Mouse (Mus musculus) intestine, embryonic 16.5 days (tissue): ENCODE measurements around the gene Ctcfl. TPM values are rescaled to one million over a fixed set of nuclear protein-coding genes. Genes with fewer than 3 reads are reported as not detected.
"Not testable (repeated sequence)": the region's sequence is repeated elsewhere in the genome, so short reads cannot be mapped to it uniquely, and the experiment has no call there.

Source experiments
- ATAC-seq: fragments of 200-750 bp; cut with Nextera tagmentation; 2 replicates; pipeline ENCODE4 v1.8.0; 2017; ENCODE audit warnings: moderate TSS enrichment, moderate library complexity
- H3K27ac ChIP-seq: fragments of 300-500 bp; sonication (generic); 2 replicates; pipeline ENCODE4 v1.5.1; 2014; ENCODE audit warnings: mild to moderate bottlenecking, low read length
- H3K27me3 ChIP-seq: fragments of 300-500 bp; sonication (generic); replicated peaks from 2 replicates; pipeline ENCODE4 v1.6.1; 2014; ENCODE audit warnings: low read length, control low read depth, mixed read lengths; ENCODE audit not compliant: control insufficient read depth, insufficient read depth
- H3K36me3 ChIP-seq: fragments of 300-500 bp; sonication (generic); 2 replicates; pipeline ENCODE4 v1.6.1; 2014; ENCODE audit warnings: low read length, control low read depth; ENCODE audit not compliant: control insufficient read depth, insufficient read depth
- H3K4me1 ChIP-seq: fragments of 300-500 bp; sonication (generic); 2 replicates; pipeline ENCODE4 v1.6.1; 2014; ENCODE audit warnings: low read length, control low read depth, mixed read lengths; ENCODE audit not compliant: control insufficient read depth, insufficient read depth
- H3K4me2 ChIP-seq: fragments of 300-500 bp; sonication (generic); 2 replicates; pipeline ENCODE4 v1.6.1; 2014; ENCODE audit warnings: low read depth, low read length, control low read depth
- H3K4me3 ChIP-seq: fragments of 300-500 bp; sonication (generic); 2 replicates; pipeline ENCODE4 v1.5.1; 2014; ENCODE audit warnings: mild to moderate bottlenecking, low read length
- H3K9ac ChIP-seq: fragments of 300-500 bp; sonication (generic); 2 replicates; pipeline ENCODE4 v1.6.1; 2014; ENCODE audit warnings: low read depth, low read length
- H3K9me3 ChIP-seq: fragments of 300-500 bp; sonication (generic); 2 replicates; pipeline ENCODE4 v1.6.1; 2016; ENCODE audit warnings: low read length, control low read depth; ENCODE audit not compliant: control insufficient read depth
- WGBS: fragments of 180-500 bp; shearing (Covaris S2); extraction: QIAGEN DNeasy Blood & Tissue Kit; methylation state at CpG from one replicate; pipeline ENCODE4 v1.1.7; 2014; 5-methylcytosine and 5-hydroxymethylcytosine counted together
- polyA plus RNA-seq: library from polyadenylated mRNA; unstranded; fragments of >200 nt; fragmentation: Nextera tagmentation; extraction: Ambion mirVana; gene quantifications from 2 replicates; pipeline ENCODE4 v1.2.1, GENCODE M21; 2015

Gene Ctcfl
- polyA plus RNA-seq, 1 experiment from 2014 or later: 0.22 TPM

DNA sequence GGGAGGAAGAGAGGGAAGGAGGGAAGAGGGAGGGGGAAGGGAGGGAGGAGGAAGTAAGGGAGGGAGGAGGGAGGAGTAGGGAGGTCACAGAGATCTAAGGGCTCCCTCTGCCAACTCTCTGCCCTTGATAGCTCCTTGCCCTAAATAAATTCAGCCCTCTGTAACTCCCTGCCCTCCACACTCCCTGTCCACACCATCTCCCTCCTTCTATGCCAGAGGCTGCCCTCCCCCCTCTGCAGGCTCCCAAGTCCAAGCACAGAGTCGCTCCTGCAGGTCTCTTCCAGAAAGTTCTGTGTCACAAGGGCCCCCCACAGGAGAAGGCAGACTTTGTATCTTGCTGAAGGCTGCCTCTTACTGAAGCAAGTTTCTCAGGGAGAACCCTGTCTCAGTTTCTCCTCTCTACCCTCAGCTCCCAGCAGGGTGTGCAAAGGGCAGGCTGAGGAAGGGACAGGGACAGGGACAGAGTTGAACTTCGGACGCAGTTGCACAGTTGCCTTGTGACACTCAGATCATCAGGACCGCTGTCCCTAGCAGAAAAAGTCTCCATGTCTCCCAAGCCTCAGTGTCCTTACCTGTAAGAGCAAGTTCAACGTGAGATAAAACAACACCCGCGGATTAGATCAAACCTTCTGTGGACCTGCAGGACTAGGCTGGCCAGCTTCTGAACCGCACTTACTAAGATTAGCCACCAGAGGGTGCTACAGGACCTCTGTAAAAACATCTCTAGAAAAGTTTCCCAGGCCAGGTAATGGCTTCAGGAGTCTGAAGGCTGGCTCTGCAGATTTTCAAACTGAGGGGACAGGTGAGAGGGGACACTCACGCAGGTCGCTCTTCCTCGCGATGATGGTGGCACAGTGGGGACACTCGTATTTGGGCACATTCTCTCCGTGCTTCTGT, 12.2 kb downstream of the Ctcfl start:
- Histone ChIP-seq H3K4me1 (peaks cover 3% of the 10 kb centered on the region; the same call in 1 of the 2 replicates), H3K9ac (0 out of 2 replicates have a peak overlapping the region, but pooled peaks have one; percentile 0), H3K36me3 (no peaks in the 10 kb centered on the region), H3K4me3 (no peak overlapping the region), H3K27me3 (peaks cover 2% of the 10 kb centered on the region; the same call in 1 of the 2 replicates), H3K27ac (no peak overlapping the region), H3K9me3 (no peaks in the 10 kb centered on the region), H3K4me2 (0 out of 2 replicates have a peak overlapping the region, but pooled peaks have one; percentile 23)
- ATAC-seq: peak; percentile 76
- 16% methylated on average over 14 of the region's 14 CpGs for WGBS

DNA sequence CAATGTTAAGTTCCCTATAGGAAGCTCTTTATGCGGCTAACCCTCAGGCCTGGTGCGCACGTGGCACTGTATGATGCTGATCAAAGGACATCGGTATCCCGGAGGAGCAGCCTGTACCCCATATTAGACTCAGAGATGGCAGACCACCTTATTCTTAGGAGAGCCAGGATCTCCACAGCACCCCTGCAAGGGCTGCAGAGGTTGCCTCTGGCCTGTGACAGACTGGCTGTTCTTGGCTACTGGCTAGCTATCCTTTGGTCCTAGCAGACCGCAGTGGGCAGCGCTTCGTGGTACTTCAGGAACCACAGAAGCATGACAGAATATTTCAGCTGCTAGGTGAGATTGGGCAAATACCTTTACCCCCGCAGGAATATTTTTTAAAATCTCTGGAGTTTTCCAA, 12.9 kb downstream of the Ctcfl start:
- no peak overlapping the region for H3K4me3 ChIP-seq
- H3K9ac ChIP-seq: no peak overlapping the region
- peaks cover 3% of the 10 kb centered on the region; the same call in 1 of the 2 replicates for H3K4me1 ChIP-seq
- 82% methylated on average over 9 of the region's 9 CpGs for whole genome bisulfite sequencing
- H3K36me3 ChIP-seq: no peaks in the 10 kb centered on the region
- peaks cover 2% of the 10 kb centered on the region; the same call in 1 of the 2 replicates for H3K27me3 ChIP-seq
- no peaks in the 10 kb centered on the region for H3K9me3 ChIP-seq
- no peak overlapping the region for H3K4me2 ChIP-seq
- no peak overlapping the region for H3K27ac ChIP-seq
- ATAC-seq: no peak

DNA sequence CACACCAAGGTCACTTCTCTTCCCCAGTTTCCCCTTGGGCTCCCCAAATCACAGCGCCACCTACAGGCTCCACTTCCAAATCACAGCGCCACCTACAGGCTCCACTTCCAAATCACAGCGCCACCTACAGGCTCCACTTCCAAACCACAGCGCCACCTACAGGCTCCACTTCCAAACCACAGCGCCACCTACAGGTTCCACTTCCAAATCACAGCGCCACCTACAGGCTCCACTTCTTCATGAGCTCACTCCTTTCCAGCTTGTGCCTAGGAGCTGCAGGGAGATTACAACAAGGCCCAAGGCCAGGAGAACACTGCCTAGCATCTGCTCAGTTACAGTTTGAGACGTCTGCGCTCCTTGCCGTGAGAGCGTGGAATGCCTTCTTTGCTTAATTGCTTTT, 22.0 kb downstream of the Ctcfl start:
- WGBS: 90% methylated on average over 10 of the region's 10 CpGs
- not testable (repeated sequence) for H3K27ac ChIP-seq, H3K4me3 ChIP-seq, H3K4me2 ChIP-seq, H3K27me3 ChIP-seq, H3K4me1 ChIP-seq, ATAC-seq, H3K36me3 ChIP-seq, H3K9me3 ChIP-seq, H3K9ac ChIP-seq

DNA sequence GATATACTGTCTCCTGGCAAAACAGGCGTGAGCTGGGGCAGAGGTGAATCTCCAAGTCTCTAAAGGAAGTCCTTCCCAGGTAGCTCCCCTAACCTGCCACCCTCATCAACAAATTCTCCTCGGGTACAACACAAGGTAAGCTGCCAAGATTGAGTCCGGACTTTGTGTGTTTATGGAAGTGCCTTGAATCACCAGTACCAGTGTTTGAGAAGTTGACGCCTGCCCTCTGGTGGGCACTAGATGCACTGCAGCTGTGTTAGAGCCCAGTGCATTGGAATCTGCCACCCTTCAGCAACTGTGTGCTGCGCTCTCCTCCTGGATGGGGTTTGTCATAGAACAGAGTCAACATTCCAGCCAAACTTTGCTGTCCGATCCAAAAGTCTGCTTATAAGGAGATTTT, 29.9 kb downstream of the Ctcfl start:
- Histone ChIP-seq H3K36me3 (no peaks in the 10 kb centered on the region), H3K27ac (no peak overlapping the region), H3K27me3 (no peaks in the 10 kb centered on the region), H3K4me3 (no peak overlapping the region), H3K9me3 (no peaks in the 10 kb centered on the region), H3K4me1 (no peaks in the 10 kb centered on the region), H3K9ac (no peak overlapping the region), H3K4me2 (no peak overlapping the region)
- WGBS: 16% methylated on average over 6 of the region's 6 CpGs
- peak; percentile 65 for ATAC-seq

GRCm38 (mm10) chr2:173087405-173087804, 31.9 kb downstream of the Ctcfl start:
- H3K27ac ChIP-seq: peak overlapping the region; percentile 20; the same call in 1 of the 2 replicates
- H3K4me1 ChIP-seq: peaks cover 5% of the 10 kb centered on the region; the same call in 1 of the 2 replicates
- H3K9ac ChIP-seq: 0 out of 2 replicates have a peak overlapping the region, but pooled peaks have one; percentile 3
- no peak overlapping the region for H3K4me2 ChIP-seq
- peak; percentile 35 for ATAC-seq
- no peak overlapping the region for H3K4me3 ChIP-seq
- no peaks in the 10 kb centered on the region for H3K36me3 ChIP-seq
- H3K9me3 ChIP-seq: no peaks in the 10 kb centered on the region
- 56% methylated on average over 13 of the region's 13 CpGs for WGBS
- no peaks in the 10 kb centered on the region for H3K27me3 ChIP-seq

- no peaks in the 10 kb centered on the region for H3K27me3 ChIP-seq
- H3K4me3 ChIP-seq: no peak overlapping the region
- H3K4me2 ChIP-seq: no peak overlapping the region
- H3K36me3 ChIP-seq: no peaks in the 10 kb centered on the region
- peaks cover 5% of the 10 kb centered on the region; the same call in 1 of the 2 replicates for H3K4me1 ChIP-seq
- no peak for ATAC-seq
- 78% methylated on average over 9 of the region's 9 CpGs for WGBS
- H3K9me3 ChIP-seq: no peaks in the 10 kb centered on the region
- H3K9ac ChIP-seq: no peak overlapping the region
- H3K27ac ChIP-seq: no peak overlapping the region
These were observed 33.6 kb downstream of the Ctcfl start for GRCm38 (mm10) chr2:173085763-173086162.

GRCm38 (mm10) chr2:173084871-173085270, 34.5 kb downstream of the Ctcfl start:
- H3K27ac ChIP-seq: no peak overlapping the region
- H3K4me2 ChIP-seq: no peak overlapping the region
- no peak overlapping the region for H3K4me3 ChIP-seq
- H3K27me3 ChIP-seq: no peaks in the 10 kb centered on the region
- H3K36me3 ChIP-seq: no peaks in the 10 kb centered on the region
- no peak overlapping the region for H3K9ac ChIP-seq
- H3K4me1 ChIP-seq: peaks cover 5% of the 10 kb centered on the region; the same call in 1 of the 2 replicates
- H3K9me3 ChIP-seq: no peaks in the 10 kb centered on the region
- 95% methylated on average over 11 of the region's 11 CpGs for WGBS
- no peak for ATAC-seq

GRCm38 (mm10) chr2:173083712-173084475, 35.4 kb downstream of the Ctcfl start:
- Histone ChIP-seq H3K9ac (peak overlapping the region; percentile 44; the same call in 1 of the 2 replicates), H3K4me3 (no peak overlapping the region), H3K4me1 (peaks cover 5% of the 10 kb centered on the region; the same call in 1 of the 2 replicates), H3K9me3 (no peaks in the 10 kb centered on the region), H3K27ac (no peak overlapping the region), H3K36me3 (no peaks in the 10 kb centered on the region), H3K27me3 (no peaks in the 10 kb centered on the region), H3K4me2 (peak overlapping the region; percentile 32; the same call in 1 of the 2 replicates)
- peak; percentile 58 for ATAC-seq
- WGBS: 14% methylated on average over 13 of the region's 13 CpGs

GRCm38 (mm10) chr2:173083106-173083505, 36.2 kb downstream of the Ctcfl start:
- ATAC-seq: no peak
- no peaks in the 10 kb centered on the region for H3K9me3 ChIP-seq

More at GRCm38 (mm10) chr2:173083106-173083505, 36.2 kb downstream of the Ctcfl start:
- Histone ChIP-seq H3K27me3 (no peaks in the 10 kb centered on the region), H3K9ac (peak overlapping the region; percentile 44; the same call in 1 of the 2 replicates), H3K4me3 (no peak overlapping the region), H3K4me1 (peaks cover 5% of the 10 kb centered on the region; the same call in 1 of the 2 replicates), H3K36me3 (no peaks in the 10 kb centered on the region), H3K4me2 (no peak overlapping the region), H3K27ac (no peak overlapping the region)
- 80% methylated on average over 9 of the region's 9 CpGs for WGBS
